Mouse (Mus musculus) CH12.LX (cell line): ENCODE measurements around the gene Tmem198b.

Experiments
- CHD1 ChIP-seq: IDR thresholded peaks from 2 replicates; pipeline ENCODE4 v1.6.1; 2012; ENCODE audit warnings: low read depth, low read length, improper control_type of control experiment, inconsistent platforms
- CTCF ChIP-seq, 2 experiments: IDR thresholded peaks in 1 of 2; conservative IDR thresholded peaks in 1 of 2; 2 replicates each; pipeline ENCODE4 v1.5.1; 2011 to 2012; ENCODE audit warnings: low read depth in 2 of 2, low read length in 2 of 2, improper control_type of control experiment in 1 of 2, inconsistent platforms in 1 of 2, mild to moderate bottlenecking in 1 of 2, moderate library complexity in 1 of 2
- EP300 ChIP-seq: IDR thresholded peaks from 2 replicates; pipeline ENCODE4 v1.6.1; 2011; ENCODE audit warnings: low read length, improper control_type of control experiment
- POLR2A ChIP-seq: IDR thresholded peaks from 2 replicates; pipeline ENCODE4 v1.6.1; 2011; ENCODE audit warnings: low read depth, mild to moderate bottlenecking, improper control_type of control experiment, low read length
- RAD21 ChIP-seq: IDR thresholded peaks from 2 replicates; pipeline ENCODE4 v1.6.1; 2011; ENCODE audit warnings: low read depth, mild to moderate bottlenecking, low read length, improper control_type of control experiment, moderate library complexity
- TBP ChIP-seq: conservative IDR thresholded peaks from 2 replicates; pipeline ENCODE4 v1.6.1; 2011; ENCODE audit warnings: low read depth, low read length, improper control_type of control experiment
- TCF12 ChIP-seq: IDR thresholded peaks from 2 replicates; pipeline ENCODE4 v1.6.1; 2014; ENCODE audit warnings: low read depth, mild to moderate bottlenecking, inconsistent platforms, low read length, improper control_type of control experiment
- UBTF ChIP-seq: IDR thresholded peaks from 2 replicates; pipeline ENCODE4 v1.6.1; 2012; ENCODE audit warnings: low read depth, mild to moderate bottlenecking, inconsistent platforms, low read length, improper control_type of control experiment, moderate library complexity
- USF2 ChIP-seq: conservative IDR thresholded peaks from 2 replicates; pipeline ENCODE4 v1.6.1; 2011; ENCODE audit warnings: low read depth, low read length, improper control_type of control experiment
- ZNF384 ChIP-seq: IDR thresholded peaks from 2 replicates; pipeline ENCODE4 v1.6.1; 2012; ENCODE audit warnings: low read depth, low read length, improper control_type of control experiment, inconsistent platforms

GRCm38 (mm10) chr10:128845516-128845915 lies 41.3 kb upstream of the Tmem198b start:
- TF ChIP-seq EP300: no peak
- no peak for TF ChIP-seq USF2
- no peak for TF ChIP-seq TCF12
- TF ChIP-seq CHD1: no peak
- TF ChIP-seq CTCF (conservative IDR thresholded peaks at IDR 0.05 in 1 of 2, IDR thresholded peaks at IDR 0.05 in 1 of 2; ENCODE audit: low read depth in 2 of 2, low read length in 2 of 2): peak; percentile 23 to 72; a peak in 2 of 4 replicates
- peak; percentile 80 for TF ChIP-seq ZNF384
- no peak for TF ChIP-seq POLR2A
- no peak for TF ChIP-seq UBTF
- TF ChIP-seq TBP: no peak
- TF ChIP-seq RAD21: peak; percentile 62
